Mouse (Mus musculus): ENCODE data around the gene Gm10198. TPM values are rescaled to one million over a fixed set of nuclear protein-coding genes. Genes with fewer than 3 reads are reported as not detected.

Gene Gm10198
- polyA plus RNA-seq (2011; ENCODE audit: insufficient read length, low read depth, missing spikeins), result not detected in 2 replicates

- no peak for TF ChIP-seq CTCF (IDR thresholded peaks at IDR 0.05; ENCODE audit: borderline replicate concordance, insufficient read depth, low read length)
- TF ChIP-seq POLR2A (IDR thresholded peaks at IDR 0.05; ENCODE audit: low read depth, low read length), result no peak
- no peak within 1 kb of the TSS for H3K4me3 ChIP-seq (ENCODE audit: insufficient read depth, low read length)
- H3K27ac ChIP-seq (ENCODE audit: insufficient read depth, low read length), result no peak within 1 kb of the TSS
- no peaks in the 10 kb centered on the region for H3K4me1 ChIP-seq (ENCODE audit: control insufficient read depth, insufficient read depth, low read length)
Observed at GRCm38 (mm10) chr13:111592485-111592884, at the start of gene Gm10198. Gene Gm10198, plus strand, starts transcription at chr13:111592785.

DNA sequence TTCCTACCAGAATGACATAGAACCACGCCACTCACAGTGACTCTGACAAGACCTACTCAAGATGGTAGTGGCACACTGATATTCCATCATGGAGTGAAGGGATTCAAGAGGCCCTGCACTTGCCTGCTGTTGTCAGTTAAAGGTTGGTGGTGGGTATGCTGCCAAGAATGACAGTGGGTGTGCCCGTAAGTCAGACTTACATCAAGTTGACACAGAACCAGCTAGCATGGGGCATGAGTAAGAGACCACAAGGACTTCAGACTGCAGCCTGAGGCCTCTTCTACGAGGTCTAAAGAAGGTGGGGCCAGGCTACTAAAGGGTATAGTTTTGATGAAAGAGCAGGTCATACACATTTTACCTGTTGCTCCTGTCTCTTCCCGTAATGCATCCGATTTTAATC, 47.3 kb upstream of the Gm10198 start:
- H3K4me3 ChIP-seq (ENCODE audit: insufficient read depth, low read length), result no peak overlapping the region
- no peak overlapping the region for H3K27ac ChIP-seq (ENCODE audit: insufficient read depth, low read length)
- TF ChIP-seq POLR2A (IDR thresholded peaks at IDR 0.05; ENCODE audit: low read depth, low read length) (no peak), CTCF (IDR thresholded peaks at IDR 0.05; ENCODE audit: borderline replicate concordance, insufficient read depth, low read length) (no peak)
- H3K4me1 ChIP-seq (ENCODE audit: control insufficient read depth, insufficient read depth, low read length), result no peaks in the 10 kb centered on the region

GRCm38 (mm10) chr13:111552769-111553168, 39.8 kb upstream of the Gm10198 start:
- no peak overlapping the region for H3K27ac ChIP-seq (ENCODE audit: insufficient read depth, low read length)
- no peaks in the 10 kb centered on the region for H3K4me1 ChIP-seq (ENCODE audit: control insufficient read depth, insufficient read depth, low read length)
- H3K4me3 ChIP-seq (ENCODE audit: insufficient read depth, low read length), result no peak overlapping the region
- no peak for TF ChIP-seq CTCF (IDR thresholded peaks at IDR 0.05; ENCODE audit: borderline replicate concordance, insufficient read depth, low read length)
- TF ChIP-seq POLR2A (IDR thresholded peaks at IDR 0.05; ENCODE audit: low read depth, low read length), result no peak

DNA sequence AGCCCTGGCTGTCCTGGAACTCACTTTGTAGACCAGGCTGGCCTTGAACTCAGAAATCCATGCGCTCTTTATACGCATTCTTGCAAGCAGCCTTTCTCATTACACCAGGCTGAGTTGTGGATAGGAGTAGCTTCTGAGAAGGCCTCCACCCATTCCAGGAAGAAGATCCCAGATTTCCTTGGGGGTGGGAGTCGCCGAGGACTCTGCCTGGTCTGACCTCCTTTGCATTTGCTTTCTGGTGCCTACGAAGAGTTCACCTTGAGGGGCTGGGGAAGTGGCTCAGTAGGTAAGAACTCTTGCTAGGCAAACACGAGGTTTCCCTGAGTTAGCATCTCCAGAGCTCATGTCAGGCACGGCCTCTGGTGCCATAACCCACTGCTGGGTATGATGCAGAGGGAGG, 39.4 kb upstream of the Gm10198 start:
- Histone ChIP-seq H3K4me3 (ENCODE audit: insufficient read depth, low read length) (no peak overlapping the region), H3K27ac (ENCODE audit: insufficient read depth, low read length) (no peak overlapping the region), H3K4me1 (ENCODE audit: control insufficient read depth, insufficient read depth, low read length) (no peaks in the 10 kb centered on the region)
- TF ChIP-seq POLR2A (IDR thresholded peaks at IDR 0.05; ENCODE audit: low read depth, low read length) (no peak), CTCF (IDR thresholded peaks at IDR 0.05; ENCODE audit: borderline replicate concordance, insufficient read depth, low read length) (no peak)

GRCm38 (mm10) chr13:111553941-111554340, 38.6 kb upstream of the Gm10198 start:
- H3K27ac ChIP-seq (ENCODE audit: insufficient read depth, low read length), result no peak overlapping the region
- no peak for TF ChIP-seq POLR2A (IDR thresholded peaks at IDR 0.05; ENCODE audit: low read depth, low read length)
- TF ChIP-seq CTCF (IDR thresholded peaks at IDR 0.05; ENCODE audit: borderline replicate concordance, insufficient read depth, low read length), result no peak
- H3K4me3 ChIP-seq (ENCODE audit: insufficient read depth, low read length), result no peak overlapping the region
- no peaks in the 10 kb centered on the region for H3K4me1 ChIP-seq (ENCODE audit: control insufficient read depth, insufficient read depth, low read length)

DNA sequence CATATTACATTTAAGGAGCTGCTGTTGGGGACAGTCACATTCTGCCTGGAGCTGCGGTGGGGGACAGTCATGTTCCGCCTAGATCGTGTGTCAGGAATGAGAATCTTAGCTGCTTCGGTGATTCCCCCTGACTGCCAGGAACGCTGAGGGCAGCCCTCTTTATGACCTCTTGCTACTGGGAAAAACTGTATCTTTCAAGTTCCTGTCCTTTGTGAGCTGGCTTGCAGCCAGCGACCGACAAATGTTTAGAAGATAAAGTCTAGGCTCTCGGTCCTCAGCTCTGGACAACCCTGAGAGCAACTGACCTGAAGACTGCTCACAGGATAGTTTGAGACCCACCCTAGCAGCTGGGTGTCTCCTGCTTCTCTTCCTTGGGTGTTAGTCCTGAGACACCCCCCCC, 37.3 kb upstream of the Gm10198 start:
- no peak overlapping the region for H3K4me3 ChIP-seq (ENCODE audit: insufficient read depth, low read length)
- H3K4me1 ChIP-seq (ENCODE audit: control insufficient read depth, insufficient read depth, low read length), result no peaks in the 10 kb centered on the region
- TF ChIP-seq POLR2A (IDR thresholded peaks at IDR 0.05; ENCODE audit: low read depth, low read length), result no peak
- no peak for TF ChIP-seq CTCF (IDR thresholded peaks at IDR 0.05; ENCODE audit: borderline replicate concordance, insufficient read depth, low read length)
- H3K27ac ChIP-seq (ENCODE audit: insufficient read depth, low read length), result no peak overlapping the region

- Histone ChIP-seq H3K4me1 (ENCODE audit: control insufficient read depth, insufficient read depth, low read length) (no peaks in the 10 kb centered on the region), H3K27ac (ENCODE audit: insufficient read depth, low read length) (no peak overlapping the region), H3K4me3 (ENCODE audit: insufficient read depth, low read length) (no peak overlapping the region)
- TF ChIP-seq CTCF (IDR thresholded peaks at IDR 0.05; ENCODE audit: borderline replicate concordance, insufficient read depth, low read length) (no peak), POLR2A (IDR thresholded peaks at IDR 0.05; ENCODE audit: low read depth, low read length) (no peak)
Observed at GRCm38 (mm10) chr13:111556375-111556774, 36.2 kb upstream of the Gm10198 start.

- H3K27ac ChIP-seq (ENCODE audit: insufficient read depth, low read length), result no peak overlapping the region
- no peaks in the 10 kb centered on the region for H3K4me1 ChIP-seq (ENCODE audit: control insufficient read depth, insufficient read depth, low read length)
- TF ChIP-seq CTCF (IDR thresholded peaks at IDR 0.05; ENCODE audit: borderline replicate concordance, insufficient read depth, low read length) (no peak), POLR2A (IDR thresholded peaks at IDR 0.05; ENCODE audit: low read depth, low read length) (no peak)
- no peak overlapping the region for H3K4me3 ChIP-seq (ENCODE audit: insufficient read depth, low read length)
Observed at GRCm38 (mm10) chr13:111560152-111560551, 32.4 kb upstream of the Gm10198 start.

DNA sequence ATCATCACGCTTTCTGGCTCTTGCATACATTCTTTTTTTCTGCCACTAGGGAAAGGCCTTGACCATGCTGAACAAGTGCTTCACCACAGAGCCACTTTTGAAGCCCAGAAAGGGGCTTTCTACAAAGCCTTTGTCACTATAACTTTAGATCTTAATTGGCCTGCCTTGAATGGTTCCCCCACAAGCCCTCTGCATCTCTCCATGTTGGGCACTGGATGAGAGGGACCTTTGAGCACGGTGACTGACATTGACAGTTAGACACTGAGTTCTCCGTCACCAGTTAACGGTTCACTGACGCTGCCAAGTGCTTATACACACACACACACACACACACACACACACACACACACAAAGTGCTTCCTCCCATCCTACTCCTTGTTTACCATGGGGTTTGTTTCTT, 30.0 kb upstream of the Gm10198 start:
- TF ChIP-seq CTCF (IDR thresholded peaks at IDR 0.05; ENCODE audit: borderline replicate concordance, insufficient read depth, low read length), result no peak
- no peak for TF ChIP-seq POLR2A (IDR thresholded peaks at IDR 0.05; ENCODE audit: low read depth, low read length)
- no peaks in the 10 kb centered on the region for H3K4me1 ChIP-seq (ENCODE audit: control insufficient read depth, insufficient read depth, low read length)

GRCm38 (mm10) chr13:111574196-111574595, 18.4 kb upstream of the Gm10198 start:
- Histone ChIP-seq H3K4me1 (ENCODE audit: control insufficient read depth, insufficient read depth, low read length) (no peaks in the 10 kb centered on the region), H3K27ac (ENCODE audit: insufficient read depth, low read length) (no peak overlapping the region), H3K4me3 (ENCODE audit: insufficient read depth, low read length) (no peak overlapping the region)
- no peak for TF ChIP-seq CTCF (IDR thresholded peaks at IDR 0.05; ENCODE audit: borderline replicate concordance, insufficient read depth, low read length)
- no peak for TF ChIP-seq POLR2A (IDR thresholded peaks at IDR 0.05; ENCODE audit: low read depth, low read length)

More for the DNA sequence above, 30.0 kb upstream of the Gm10198 start:
- no peak overlapping the region for H3K27ac ChIP-seq (ENCODE audit: insufficient read depth, low read length)
- H3K4me3 ChIP-seq (ENCODE audit: insufficient read depth, low read length), result no peak overlapping the region

DNA sequence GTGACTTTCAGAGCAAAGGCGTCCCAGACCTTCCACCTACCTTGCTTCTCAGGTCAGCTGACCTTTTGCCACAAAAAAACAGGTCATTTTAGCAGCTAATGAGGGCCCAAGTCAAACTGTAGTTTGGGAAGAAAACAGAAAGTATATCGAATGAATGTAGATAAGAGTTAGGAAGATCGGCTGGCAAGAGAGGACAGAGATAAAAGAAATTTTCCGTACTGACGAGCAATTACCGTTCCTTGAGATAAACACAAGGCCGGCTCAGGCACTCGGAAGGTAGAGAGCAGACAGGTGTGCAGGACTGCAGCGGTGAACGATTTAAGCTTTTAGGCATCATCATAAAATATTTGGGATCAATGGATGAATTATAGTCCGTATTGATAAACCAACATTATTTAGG, 15.4 kb upstream of the Gm10198 start:
- no peak overlapping the region for H3K4me3 ChIP-seq (ENCODE audit: insufficient read depth, low read length)
- no peak for TF ChIP-seq CTCF (IDR thresholded peaks at IDR 0.05; ENCODE audit: borderline replicate concordance, insufficient read depth, low read length)
- no peak for TF ChIP-seq POLR2A (IDR thresholded peaks at IDR 0.05; ENCODE audit: low read depth, low read length)
- H3K27ac ChIP-seq (ENCODE audit: insufficient read depth, low read length), result no peak overlapping the region
- no peaks in the 10 kb centered on the region for H3K4me1 ChIP-seq (ENCODE audit: control insufficient read depth, insufficient read depth, low read length)
